Mouse (Mus musculus) liver, embryonic 14.5 days (tissue): ENCODE data around the gene Actn4. TPM values are rescaled to one million over a fixed set of nuclear protein-coding genes. Genes with fewer than 3 reads are reported as not detected.

Source experiments
- ATAC-seq: fragments of 200-750 bp; cut with Nextera tagmentation; 2 replicates; pipeline ENCODE4 v1.8.0; 2017; ENCODE audit warnings: moderate number of reproducible peaks, mild to moderate bottlenecking, moderate library complexity; ENCODE audit not compliant: insufficient read depth
- DNase-seq, 3 experiments: peaks; one replicate each; pipeline ENCODE4 v3.0.0-alpha.2; 2012 to 2013; ENCODE audit warnings: low read depth in 3 of 3, low spot score in 3 of 3
- H3K27ac ChIP-seq: fragments of 300-500 bp; sonication (generic); 2 replicates; pipeline ENCODE4 v1.5.1; 2014; ENCODE audit warnings: moderate library complexity, mild to moderate bottlenecking, control low read depth, inconsistent platforms
- H3K27me3 ChIP-seq: fragments of 300-500 bp; sonication (generic); 2 replicates; pipeline ENCODE4 v1.6.1; 2014; ENCODE audit warnings: mild to moderate bottlenecking, low read length, moderate library complexity; ENCODE audit not compliant: control insufficient read depth, insufficient read depth
- H3K36me3 ChIP-seq: fragments of 300-500 bp; sonication (generic); replicated peaks from 2 replicates; pipeline ENCODE4 v1.6.1; 2014; ENCODE audit warnings: low read depth; ENCODE audit not compliant: control insufficient read depth, insufficient read depth
- H3K4me1 ChIP-seq, 2 experiments: fragments of 200-500 bp in 1 of 2; fragments of 300-500 bp in 1 of 2; sonication (generic) in 1 of 2; replicated peaks; 2 replicates each; pipeline ENCODE4 v1.6.1; 2012 to 2014; ENCODE audit warnings: antibody characterized with exemption in 1 of 2, inconsistent platforms in 1 of 2, low read length in 1 of 2; ENCODE audit not compliant: control insufficient read depth in 2 of 2, insufficient read depth in 2 of 2
- H3K4me2 ChIP-seq: fragments of 300-500 bp; sonication (generic); 2 replicates; pipeline ENCODE4 v1.6.1; 2014; ENCODE audit warnings: low read depth, mild to moderate bottlenecking, control low read depth, moderate library complexity
- H3K4me3 ChIP-seq, 2 experiments: fragments of 200-500 bp in 1 of 2; fragments of 300-500 bp in 1 of 2; sonication (generic) in 1 of 2; 2 replicates each; pipeline ENCODE4 v1.5.1; 2012 to 2014; ENCODE audit warnings: low read depth in 2 of 2, low read length in 2 of 2, mild to moderate bottlenecking in 2 of 2, control low read depth in 1 of 2, inconsistent platforms in 1 of 2, moderate library complexity in 1 of 2; ENCODE audit not compliant: insufficient read depth in 1 of 2
- H3K9ac ChIP-seq: fragments of 300-500 bp; sonication (generic); replicated peaks from 2 replicates; pipeline ENCODE4 v1.6.1; 2014; ENCODE audit warnings: mild to moderate bottlenecking, control low read depth, moderate library complexity
- H3K9me3 ChIP-seq: fragments of 300-500 bp; sonication (generic); 2 replicates; pipeline ENCODE4 v1.6.1; 2016; ENCODE audit warnings: low read length, mixed read lengths; ENCODE audit not compliant: control insufficient read depth
- CTCF ChIP-seq: IDR thresholded peaks from 2 replicates; pipeline ENCODE4 v1.5.1; 2016; ENCODE audit warnings: antibody characterized with exemption, low read depth, control low read depth
- EP300 ChIP-seq: IDR thresholded peaks from 2 replicates; pipeline ENCODE4 v1.6.1; 2016; ENCODE audit warnings: antibody characterized with exemption, low read depth
- WGBS: fragments of 180-500 bp; shearing (Covaris S2); extraction: QIAGEN DNeasy Blood & Tissue Kit; methylation state at CpG from one replicate; pipeline ENCODE4 v1.1.7; 2014; ENCODE audit not compliant: insufficient replicate concordance; 5-methylcytosine and 5-hydroxymethylcytosine counted together
- polyA plus RNA-seq, 2 experiments: library from polyadenylated mRNA; depleted of rRNA in 1 of 2; stranded (reverse) in 1 of 2; unstranded in 1 of 2; fragments of >200 nt; fragmentation: Nextera tagmentation in 1 of 2; extraction: Ambion mirVana in 1 of 2; gene quantifications; 2 replicates each; pipeline versions ENCODE4 v1.2.1 to v1.2.3; 2012 to 2014

Gene Actn4
- polyA plus RNA-seq, 2 experiments = 80.4 to 94.5 TPM

DNA sequence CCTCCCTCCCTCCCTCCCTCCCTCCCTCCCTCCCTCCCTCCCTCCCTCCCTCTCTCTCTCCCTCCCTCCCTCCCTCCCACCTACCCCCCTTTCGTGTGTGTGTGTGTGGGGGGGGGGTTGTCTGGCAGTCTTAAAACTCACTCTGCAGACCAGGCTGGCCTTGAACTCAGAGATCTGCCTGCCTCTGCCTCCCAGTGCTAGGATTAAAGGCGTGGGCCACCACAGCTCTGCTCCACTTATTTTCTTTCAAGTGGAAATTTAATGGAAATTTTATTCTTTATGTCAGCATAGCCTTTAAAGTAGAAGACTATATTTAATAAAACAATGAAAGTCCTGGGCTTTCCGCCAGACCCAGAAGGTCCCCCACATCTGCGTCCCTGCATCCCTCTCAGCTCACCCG, 4.0 kb upstream of the Actn4 start:
- no peak overlapping the region for H3K4me3 ChIP-seq
- no peak for ATAC-seq
- peaks cover 2 to 16% of the 10 kb centered on the region in 2 experiments; a peak in 3 of 4 replicates for H3K4me1 ChIP-seq
- peaks cover 3% of the 10 kb centered on the region; the same call in 1 of the 2 replicates for H3K36me3 ChIP-seq
- no peak for DNase-seq
- no peak for TF ChIP-seq EP300
- no peak for TF ChIP-seq CTCF
- H3K27ac ChIP-seq = no peak overlapping the region
- H3K4me2 ChIP-seq = no peak overlapping the region
- no peaks in the 10 kb centered on the region for H3K9me3 ChIP-seq
- H3K9ac ChIP-seq = no peak overlapping the region
- 79% methylated on average over 4 of the region's 5 CpGs for WGBS
- H3K27me3 ChIP-seq = no peaks in the 10 kb centered on the region

DNA sequence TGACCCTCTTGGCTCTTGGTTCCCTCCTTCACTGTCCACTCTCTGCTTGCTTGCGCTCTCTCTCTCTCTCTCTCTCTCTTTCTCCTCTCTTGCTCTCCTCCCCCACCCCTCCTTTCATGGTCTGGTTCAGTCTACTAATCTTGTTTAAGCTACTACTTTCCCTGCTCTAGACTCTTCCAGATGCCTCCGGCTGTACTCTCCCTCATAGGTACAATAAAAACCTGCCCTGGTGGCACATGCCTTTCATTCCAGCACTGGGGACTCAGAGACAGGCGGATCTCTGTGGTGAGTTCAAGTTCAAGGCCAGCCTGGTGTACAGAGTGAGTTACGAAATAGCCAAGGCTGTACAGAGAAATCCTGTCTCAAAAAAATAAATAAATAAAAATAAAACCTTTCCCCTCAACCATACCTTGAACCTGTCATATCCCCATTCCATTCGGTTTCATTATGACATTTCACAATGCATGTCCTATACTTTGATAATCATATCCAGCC, 3.3 kb upstream of the Actn4 start:
- no peak for TF ChIP-seq CTCF
- no peak overlapping the region for H3K4me3 ChIP-seq
- H3K36me3 ChIP-seq = no peaks in the 10 kb centered on the region; the same call in 1 of the 2 replicates
- H3K27me3 ChIP-seq = no peaks in the 10 kb centered on the region
- ATAC-seq (no peak), DNase-seq (no peak)
- H3K4me2 ChIP-seq = no peak overlapping the region
- peaks cover 2 to 20% of the 10 kb centered on the region in 2 experiments; a peak in 3 of 4 replicates for H3K4me1 ChIP-seq
- H3K9ac ChIP-seq = no peak overlapping the region
- no peak overlapping the region for H3K27ac ChIP-seq
- no peaks in the 10 kb centered on the region for H3K9me3 ChIP-seq
- 72% methylated on average over 5 of the region's 5 CpGs for WGBS

DNA sequence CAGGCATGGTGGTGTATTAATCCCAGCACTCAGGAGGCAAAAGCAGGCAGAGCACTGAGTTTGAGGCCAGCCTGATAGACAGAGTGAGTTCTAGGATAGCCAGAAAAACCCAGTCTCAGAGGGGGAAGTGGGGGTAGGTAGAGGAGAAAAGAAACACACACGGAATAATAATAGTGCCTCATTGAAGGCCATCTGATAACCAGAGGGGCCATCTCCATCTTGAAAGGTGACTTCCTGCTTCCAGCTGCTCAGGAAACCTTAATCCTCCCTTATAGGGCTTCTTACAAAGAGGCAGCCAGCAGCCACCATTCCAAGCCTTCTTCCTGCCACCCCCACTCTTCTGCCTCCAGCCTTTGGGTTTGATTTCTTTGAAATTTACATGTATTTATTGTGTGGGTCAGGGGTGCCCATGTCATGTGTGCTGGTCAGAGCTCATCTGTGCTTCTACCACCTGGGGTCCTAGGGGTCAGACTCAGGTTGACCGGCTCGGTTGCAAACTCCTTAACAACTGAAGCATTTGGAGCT, 1.3 kb upstream of the Actn4 start:
- H3K27ac ChIP-seq = no peak overlapping the region; the same call in 1 of the 2 replicates
- TF ChIP-seq EP300 (no peak), CTCF (no peak)
- no peak overlapping the region for H3K4me2 ChIP-seq
- no peaks in the 10 kb centered on the region for H3K27me3 ChIP-seq
- no peaks in the 10 kb centered on the region for H3K36me3 ChIP-seq
- H3K4me3 ChIP-seq = no peak overlapping the region
- no peak for DNase-seq
- no peak for ATAC-seq
- H3K4me1 ChIP-seq = peaks cover 16 to 33% of the 10 kb centered on the region in 2 experiments
- no peak overlapping the region for H3K9ac ChIP-seq
- 60% methylated on average over 3 of the region's 3 CpGs for WGBS
- H3K9me3 ChIP-seq = no peaks in the 10 kb centered on the region

DNA sequence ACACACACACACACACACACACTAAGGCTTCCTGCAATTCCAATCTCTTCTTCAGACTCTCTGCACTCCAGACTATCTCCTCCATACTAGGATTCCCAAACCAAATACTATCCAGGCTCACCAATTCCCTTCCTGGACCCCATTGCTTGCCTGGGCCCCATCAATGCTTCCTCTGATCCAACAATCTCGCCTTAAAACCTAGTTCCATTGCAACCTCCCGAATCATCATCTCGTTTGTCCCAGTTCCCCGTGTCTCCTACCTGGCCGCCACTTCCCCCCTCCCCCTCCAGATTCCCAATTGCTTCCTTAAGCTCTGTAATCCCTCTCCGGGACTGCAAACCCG, 585 bp downstream of the Actn4 start:
- ATAC-seq (no peak), DNase-seq (no peak)
- no peaks in the 10 kb centered on the region for H3K27me3 ChIP-seq
- H3K4me1 ChIP-seq = peaks cover 34 to 49% of the 10 kb centered on the region in 2 experiments
- no peaks in the 10 kb centered on the region for H3K9me3 ChIP-seq
- H3K4me2 ChIP-seq = peak overlapping the region; percentile 90
- H3K36me3 ChIP-seq = peaks cover 4% of the 10 kb centered on the region; the same call in 1 of the 2 replicates
- H3K9ac ChIP-seq = peak overlapping the region; percentile 98
- H3K4me3 ChIP-seq = peak overlapping the region; percentile 86 to 92
- peak overlapping the region; percentile 70 for H3K27ac ChIP-seq
- TF ChIP-seq CTCF (no peak), EP300 (no peak)
- 0% methylated on average over 7 of the region's 7 CpGs for WGBS

DNA sequence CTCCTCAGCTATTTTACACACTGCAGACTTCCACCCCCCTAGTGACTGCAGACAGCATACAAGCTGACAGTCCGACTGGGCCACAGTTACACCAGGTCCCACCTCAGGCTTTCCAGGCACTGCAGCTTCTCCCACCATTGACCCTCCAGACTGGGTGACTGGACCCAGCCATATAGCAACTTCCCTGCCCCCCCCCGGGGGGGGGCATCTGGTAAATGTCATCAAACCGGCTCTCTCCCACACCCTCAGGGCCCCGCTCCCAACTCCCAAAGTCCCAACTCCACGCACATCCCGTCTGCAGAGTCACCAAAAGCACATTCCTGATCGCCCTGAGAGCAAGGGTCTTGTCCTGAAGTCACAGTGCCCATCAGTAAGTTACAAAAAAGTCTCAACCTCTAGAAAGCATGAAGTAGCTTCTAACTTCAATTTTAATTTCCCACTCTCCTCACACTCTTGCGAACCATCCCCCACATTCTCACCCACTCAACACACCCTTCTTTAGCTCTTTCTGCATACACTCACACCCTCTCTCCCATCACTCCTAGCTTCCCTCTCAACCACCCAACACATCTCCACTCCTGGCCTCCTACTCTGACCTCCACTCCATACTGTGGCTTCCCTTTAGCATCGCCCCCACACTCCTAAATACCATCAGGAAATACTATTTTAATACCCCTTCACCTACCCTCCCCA, 1.6 kb downstream of the Actn4 start:
- H3K4me1 ChIP-seq = peaks cover 34 to 58% of the 10 kb centered on the region in 2 experiments
- peak overlapping the region; percentile 98 for H3K9ac ChIP-seq
- H3K27me3 ChIP-seq = no peaks in the 10 kb centered on the region
- H3K9me3 ChIP-seq = no peaks in the 10 kb centered on the region
- H3K4me2 ChIP-seq = peak overlapping the region; percentile 90
- no peak for TF ChIP-seq EP300
- no peak for TF ChIP-seq CTCF
- peak overlapping the region; percentile 76 for H3K27ac ChIP-seq
- ATAC-seq = no peak
- no peak for DNase-seq
- WGBS = 36% methylated on average over 9 of the region's 9 CpGs
- H3K4me3 ChIP-seq = peak overlapping the region; percentile 86 to 92
- H3K36me3 ChIP-seq = peaks cover 4% of the 10 kb centered on the region; the same call in 1 of the 2 replicates
